ENCODE assay signal across 8 mouse cellular contexts in genomic region chr17:87797688-87798291, GRCm38 (mm10). TPM values are rescaled to one million over a fixed set of nuclear protein-coding genes. Genes with fewer than 3 reads are reported as not detected.
A peak's percentile ranks its signal among the peaks of the same experiment; 100 is the strongest.
DNase-seq lines count a peak whose midpoint lies in the region; ATAC-seq and TF ChIP-seq lines count a peak whose summit lies in the region.

TSS of gene Kcnk12 (minus strand) at chr17:87797994.

- ATAC-seq in heart, embryonic 11.5 days (replicated peaks; ENCODE audit: insufficient number of reproducible peaks, low FRiP score, low TSS enrichment): peak; percentile 35
- ATAC-seq in kidney, embryonic 14.5 days (ENCODE audit: low FRiP score, low TSS enrichment): peak; percentile 79
- ATAC-seq in limb, embryonic 14.5 days (ENCODE audit: low FRiP score, low read depth): 0 out of 2 replicates have a peak, but pooled peaks have one; percentile 15
- peak; percentile 64 for ATAC-seq in neural tube, embryonic 15.5 days (ENCODE audit: low FRiP score)

- H3K9ac ChIP-seq in heart, embryonic 11.5 days (ENCODE audit: low read depth, low read length): no peak within 1 kb of the TSS
- H3K9ac ChIP-seq in kidney, embryonic 14.5 days (ENCODE audit: low read depth, low read length): 0 out of 2 replicates have a peak within 1 kb of the TSS, but pooled peaks have one; percentile 28
- H3K9ac ChIP-seq in limb, embryonic 14.5 days (ENCODE audit: low read depth, low read length, severe bottlenecking): peak within 1 kb of the TSS; percentile 28; the same call in 1 of the 2 replicates
- peak within 1 kb of the TSS; percentile 51 for H3K9ac ChIP-seq in neural tube, embryonic 15.5 days (replicated peaks)

- H3K4me1 ChIP-seq in heart, embryonic 11.5 days (ENCODE audit: control insufficient read depth, insufficient read depth, low read length): peaks cover 8% of the 10 kb centered on the region
- peaks cover 21% of the 10 kb centered on the region; the same call in 1 of the 2 replicates for H3K4me1 ChIP-seq in kidney, embryonic 14.5 days (ENCODE audit: control insufficient read depth, insufficient read depth, low read length)
- peaks cover 16% of the 10 kb centered on the region for H3K4me1 ChIP-seq in limb, embryonic 14.5 days (ENCODE audit: control insufficient read depth, insufficient read depth, low read length)
- H3K4me1 ChIP-seq in neural tube, embryonic 15.5 days: peaks cover 30% of the 10 kb centered on the region

- no peak for TF ChIP-seq POLR2A in limb, embryonic 14.5 days (IDR thresholded peaks at IDR 0.05; ENCODE audit: borderline replicate concordance, extremely low read depth, insufficient read depth, insufficient read length)

- H3K27ac ChIP-seq in heart, embryonic 11.5 days (ENCODE audit: low read depth, low read length): no peak within 1 kb of the TSS
- no peak within 1 kb of the TSS for H3K27ac ChIP-seq in kidney, embryonic 14.5 days (ENCODE audit: low read depth, low read length)
- H3K27ac ChIP-seq in limb, embryonic 14.5 days (replicated peaks; ENCODE audit: low read depth, low read length): no peak within 1 kb of the TSS
- no peak within 1 kb of the TSS for H3K27ac ChIP-seq in neural tube, embryonic 15.5 days (replicated peaks)

- peak within 1 kb of the TSS; percentile 51 for H3K4me3 ChIP-seq in heart, embryonic 11.5 days (ENCODE audit: low read depth, low read length)
- H3K4me3 ChIP-seq in kidney, embryonic 14.5 days (ENCODE audit: low read length): peak within 1 kb of the TSS; percentile 46
- peak within 1 kb of the TSS; percentile 45 for H3K4me3 ChIP-seq in limb, embryonic 14.5 days (replicated peaks; ENCODE audit: low read length)
- H3K4me3 ChIP-seq in neural tube, embryonic 15.5 days (replicated peaks): peak within 1 kb of the TSS; percentile 54

- no peaks in the 10 kb centered on the region for H3K9me3 ChIP-seq in heart, embryonic 11.5 days (replicated peaks; ENCODE audit: control insufficient read depth, low read length)
- no peaks in the 10 kb centered on the region for H3K9me3 ChIP-seq in kidney, embryonic 14.5 days (ENCODE audit: control insufficient read depth, low read length)
- H3K9me3 ChIP-seq in limb, embryonic 14.5 days (ENCODE audit: control insufficient read depth, low read length): no peaks in the 10 kb centered on the region
- H3K9me3 ChIP-seq in neural tube, embryonic 15.5 days (replicated peaks): no peaks in the 10 kb centered on the region

- intact Hi-C loops in heart, postnatal 25 days (cut with DNase I): no loop called here

- no peaks in the 10 kb centered on the region for H3K36me3 ChIP-seq in heart, embryonic 11.5 days (ENCODE audit: control insufficient read depth, insufficient read depth, low read length)
- no peaks in the 10 kb centered on the region for H3K36me3 ChIP-seq in kidney, embryonic 14.5 days (ENCODE audit: control insufficient read depth, insufficient read depth, low read length)
- H3K36me3 ChIP-seq in limb, embryonic 14.5 days (ENCODE audit: control insufficient read depth, insufficient read depth, low read length): no peaks in the 10 kb centered on the region
- no peaks in the 10 kb centered on the region for H3K36me3 ChIP-seq in neural tube, embryonic 15.5 days

- under 1% methylated on average over 42 of the region's 46 CpGs for WGBS in heart, embryonic 11.5 days (ENCODE audit: insufficient replicate concordance)
- WGBS in kidney, embryonic 14.5 days: 1% methylated on average over 44 of the region's 46 CpGs
- WGBS in limb, embryonic 14.5 days: 1% methylated on average over 30 of the region's 46 CpGs
- under 1% methylated on average over 46 of the region's 46 CpGs for WGBS in neural tube, embryonic 15.5 days

- DNase-seq in heart, postnatal 25 days (ENCODE audit: low spot score): no peak
- peak; percentile 88 for DNase-seq in cerebellum, adult 8-10 months
- peak in 1 of 2 experiments; percentile 84 for DNase-seq in frontal cortex, adult 2 months (ENCODE audit: extremely low spot score in 1 of 2, low spot score in 1 of 2)
- peak; percentile 19 for DNase-seq in limb, embryonic 14.5 days (ENCODE audit: low spot score)
- DNase-seq in spleen, adult 12 weeks (ENCODE audit: low spot score): no peak

- H3K27me3 ChIP-seq in heart, embryonic 11.5 days (ENCODE audit: control insufficient read depth, insufficient read depth, low read length): peaks cover 62% of the 10 kb centered on the region
- peaks cover 57% of the 10 kb centered on the region for H3K27me3 ChIP-seq in kidney, embryonic 14.5 days (ENCODE audit: control insufficient read depth, insufficient read depth, low read length)
- peaks cover 68% of the 10 kb centered on the region for H3K27me3 ChIP-seq in limb, embryonic 14.5 days (ENCODE audit: control insufficient read depth, insufficient read depth, low read length)
- H3K27me3 ChIP-seq in neural tube, embryonic 15.5 days (replicated peaks): peaks cover 77% of the 10 kb centered on the region

- peak within 1 kb of the TSS; percentile 88 for H3K4me2 ChIP-seq in heart, embryonic 11.5 days
- H3K4me2 ChIP-seq in kidney, embryonic 14.5 days (replicated peaks; ENCODE audit: low read depth, low read length): peak within 1 kb of the TSS; percentile 89
- H3K4me2 ChIP-seq in limb, embryonic 14.5 days (replicated peaks; ENCODE audit: low read depth, low read length, severe bottlenecking): peak within 1 kb of the TSS; percentile 82
- H3K4me2 ChIP-seq in neural tube, embryonic 15.5 days: peak within 1 kb of the TSS; percentile 99

RNA-seq across cellular contexts. Expression of gene Kcnk12, which starts in this region (rescaled TPM):
- 0.23 and 0.51 TPM in 2 replicates for polyA plus RNA-seq in heart, embryonic 11.5 days (2014; fragmentation: Nextera tagmentation; extraction: Ambion mirVana)
- total RNA-seq in heart, postnatal 25 days (2021): not detected
- polyA plus RNA-seq in frontal cortex, adult 2 months (2012; rRNA removed): 14.9 and 20.9 TPM in 2 replicates
- polyA plus RNA-seq in kidney, embryonic 14.5 days (2014; fragmentation: Nextera tagmentation; extraction: Ambion mirVana): not detected in 2 replicates
- polyA plus RNA-seq in limb, embryonic 14.5 days (2012; rRNA removed): 0.08 and 0.24 TPM in 2 replicates
- 0.17 TPM in 1 of 2 replicates, not detected in the other for polyA plus RNA-seq in limb, embryonic 14.5 days (2014; fragmentation: Nextera tagmentation; extraction: Ambion mirVana)
- polyA plus RNA-seq in neural tube, embryonic 15.5 days (2015; fragmentation: Nextera tagmentation; extraction: Ambion mirVana): 1.3 and 1.7 TPM in 2 replicates

Comparison
In these comparisons a context has a peak if more than half of its experiments do, and no peak if none do; other contexts are left out.
1. Peak in ATAC-seq, H3K4me3 ChIP-seq and H3K4me2 ChIP-seq in heart, embryonic 11.5 days; RNA of the gene not detected or under 1 TPM.
2. Peak in ATAC-seq, H3K4me3 ChIP-seq, H3K9ac ChIP-seq and H3K4me2 ChIP-seq in kidney, embryonic 14.5 days; RNA of the gene not detected or under 1 TPM.
3. Peak in DNase-seq, ATAC-seq, H3K4me3 ChIP-seq, H3K9ac ChIP-seq and H3K4me2 ChIP-seq in limb, embryonic 14.5 days; RNA of the gene not detected or under 1 TPM.
4. ATAC-seq: peak in every context shown above with its lines; median percentile 79 in kidney, embryonic 14.5 days; 64 in neural tube, embryonic 15.5 days; 35 in heart, embryonic 11.5 days; 15 in limb, embryonic 14.5 days.